Mouse (Mus musculus) kidney, postnatal 0 days (tissue): ENCODE measurements around the gene Ccnd3. TPM values are rescaled to one million over a fixed set of nuclear protein-coding genes. Genes with fewer than 3 reads are reported as not detected.

Source experiments
- ATAC-seq: fragments of 200-750 bp; cut with Nextera tagmentation; replicated peaks from 2 replicates; pipeline ENCODE4 v1.8.0; 2017; ENCODE audit warnings: low read depth, moderate number of reproducible peaks, moderate TSS enrichment, moderate library complexity; ENCODE audit not compliant: low FRiP score
- DNase-seq: peaks from one replicate; pipeline ENCODE4 v3.0.0-alpha.2; 2016; ENCODE audit warnings: low spot score
- H3K27ac ChIP-seq: fragments of 300-500 bp; sonication (generic); 2 replicates; pipeline ENCODE4 v1.5.1; 2014; ENCODE audit warnings: mild to moderate bottlenecking
- H3K27me3 ChIP-seq: fragments of 300-500 bp; sonication (generic); 2 replicates; pipeline ENCODE4 v1.6.1; 2014; ENCODE audit warnings: low read length, mixed read lengths; ENCODE audit not compliant: insufficient read depth
- H3K36me3 ChIP-seq: fragments of 300-500 bp; sonication (generic); 2 replicates; pipeline ENCODE4 v1.6.1; 2014; ENCODE audit warnings: low read length, mixed read lengths; ENCODE audit not compliant: insufficient read depth
- H3K4me1 ChIP-seq: fragments of 300-500 bp; sonication (generic); replicated peaks from 2 replicates; pipeline ENCODE4 v1.6.1; 2014; ENCODE audit warnings: antibody characterized with exemption, low read length, mixed read lengths; ENCODE audit not compliant: insufficient read depth
- H3K4me2 ChIP-seq: fragments of 300-500 bp; sonication (generic); 2 replicates; pipeline ENCODE4 v1.6.1; 2014; ENCODE audit warnings: mild to moderate bottlenecking, low read length, moderate library complexity, mixed read lengths
- H3K4me3 ChIP-seq: fragments of 300-500 bp; sonication (generic); replicated peaks from 2 replicates; pipeline ENCODE4 v1.5.1; 2014; ENCODE audit warnings: low read depth, low read length
- H3K9ac ChIP-seq: fragments of 300-500 bp; sonication (generic); 2 replicates; pipeline ENCODE4 v1.6.1; 2014; ENCODE audit warnings: low read depth, low read length
- H3K9me3 ChIP-seq: fragments of 300-500 bp; sonication (generic); replicated peaks from 2 replicates; pipeline ENCODE4 v1.6.1; 2016; ENCODE audit warnings: low read length, inconsistent platforms, mixed read lengths
- CTCF ChIP-seq: IDR thresholded peaks from 2 replicates; pipeline ENCODE4 v1.5.1; 2016; ENCODE audit warnings: antibody characterized with exemption, low read depth, mild to moderate bottlenecking, moderate library complexity
- WGBS: fragments of 180-500 bp; shearing (Covaris S2); extraction: QIAGEN DNeasy Blood & Tissue Kit; methylation state at CpG from one replicate; pipeline ENCODE4 v1.1.7; 2014; 5-methylcytosine and 5-hydroxymethylcytosine counted together
- polyA plus RNA-seq: library from polyadenylated mRNA; unstranded; fragments of >200 nt; fragmentation: Nextera tagmentation; extraction: Ambion mirVana; gene quantifications from 2 replicates; pipeline ENCODE4 v1.2.1, GENCODE M21; 2015

The Ccnd3 gene
- 199 and 202 TPM in 2 replicates for polyA plus RNA-seq

- H3K4me1 ChIP-seq, result peaks cover 30% of the 10 kb centered on the region
Observed at GRCm38 (mm10) chr17:47504941-47505346, at the start of gene Ccnd3. TSS of gene Ccnd3 (plus strand) at chr17:47505051.

DNA sequence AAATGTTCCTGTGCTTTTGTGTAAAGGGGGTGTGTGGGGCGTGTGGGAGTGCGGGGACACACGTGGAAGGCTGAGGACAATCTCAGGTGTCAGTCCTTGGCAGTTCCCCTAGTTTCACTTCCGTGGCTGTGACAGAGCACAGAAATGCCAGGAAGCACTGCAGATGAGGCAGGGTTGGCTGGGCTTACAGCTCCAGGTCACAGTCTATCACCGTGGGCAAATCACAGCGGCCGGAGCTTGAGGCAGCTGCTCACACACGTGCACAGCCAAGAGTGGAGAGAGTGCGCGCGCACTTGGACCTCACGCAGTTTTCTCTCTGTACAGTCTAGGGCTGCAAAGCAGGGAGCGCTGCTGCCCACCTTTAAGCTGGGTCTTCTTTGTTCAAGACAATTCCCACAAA lies 46.5 kb upstream of the Ccnd3 start:
- Histone ChIP-seq H3K27ac (no peak overlapping the region), H3K36me3 (no peaks in the 10 kb centered on the region), H3K4me3 (no peak overlapping the region), H3K9me3 (no peaks in the 10 kb centered on the region), H3K27me3 (no peaks in the 10 kb centered on the region), H3K9ac (no peak overlapping the region), H3K4me2 (no peak overlapping the region), H3K4me1 (no peaks in the 10 kb centered on the region)
- no peak for TF ChIP-seq CTCF
- 61% methylated on average over 13 of the region's 13 CpGs for WGBS
- DNase-seq, result no peak
- ATAC-seq, result no peak

More at GRCm38 (mm10) chr17:47504941-47505346, at the start of gene Ccnd3:
- DNase-seq (peak; percentile 82), ATAC-seq (peak; percentile 37)
- Histone ChIP-seq H3K4me3 (peak within 1 kb of the TSS; percentile 39), H3K9ac (peak within 1 kb of the TSS; percentile 65), H3K27me3 (no peaks in the 10 kb centered on the region), H3K9me3 (no peaks in the 10 kb centered on the region), H3K36me3 (no peaks in the 10 kb centered on the region), H3K4me2 (peak within 1 kb of the TSS; percentile 69), H3K27ac (peak within 1 kb of the TSS; percentile 77)
- WGBS, result 3% methylated on average over 22 of the region's 22 CpGs
- no peak for TF ChIP-seq CTCF

- no peak overlapping the region for H3K27ac ChIP-seq
- H3K36me3 ChIP-seq, result no peaks in the 10 kb centered on the region
- no peaks in the 10 kb centered on the region for H3K27me3 ChIP-seq
- no peak overlapping the region for H3K4me3 ChIP-seq
- peaks cover 2% of the 10 kb centered on the region; the same call in 1 of the 2 replicates for H3K4me1 ChIP-seq
- H3K9me3 ChIP-seq, result no peaks in the 10 kb centered on the region
- no peak overlapping the region for H3K9ac ChIP-seq
- ATAC-seq, result no peak
- no peak overlapping the region for H3K4me2 ChIP-seq
- 71% methylated on average over 2 of the region's 2 CpGs for WGBS
- no peak for TF ChIP-seq CTCF
- no peak for DNase-seq
Observed at GRCm38 (mm10) chr17:47458936-47459335, 45.9 kb upstream of the Ccnd3 start.

DNA sequence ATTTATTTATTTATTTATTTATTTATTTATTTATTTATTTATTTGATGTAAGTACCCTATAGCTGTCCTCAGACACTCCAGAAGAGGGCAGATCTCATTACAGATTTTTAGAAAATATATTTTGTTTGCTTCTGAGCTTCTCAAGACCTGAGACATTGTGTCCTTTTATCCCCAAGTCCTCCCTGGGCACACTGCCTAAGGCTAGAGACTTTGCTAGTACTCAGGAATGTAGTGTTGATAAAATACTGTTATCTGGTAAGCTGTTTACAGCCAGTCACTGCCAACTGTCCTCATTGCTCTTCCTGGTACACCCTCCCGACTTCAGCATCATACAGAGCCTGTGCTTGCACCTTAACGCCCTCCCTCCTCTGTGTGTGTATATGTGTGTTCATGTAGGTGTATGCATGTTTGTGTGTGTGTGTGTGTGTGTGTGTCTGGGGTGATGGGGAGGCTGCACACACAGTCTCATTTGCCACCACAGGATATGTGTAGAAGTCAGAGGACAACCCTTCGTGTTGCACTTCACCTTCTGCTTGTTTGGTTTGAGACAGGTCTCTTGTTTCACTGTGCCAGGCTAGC lies 45.4 kb upstream of the Ccnd3 start:
- 76% methylated on average over 3 of the region's 3 CpGs for WGBS
- ATAC-seq, result no peak
- no peaks in the 10 kb centered on the region for H3K27me3 ChIP-seq
- H3K36me3 ChIP-seq, result no peaks in the 10 kb centered on the region
- no peak for DNase-seq
- H3K27ac ChIP-seq, result no peak overlapping the region
- H3K9me3 ChIP-seq, result no peaks in the 10 kb centered on the region
- no peak overlapping the region for H3K9ac ChIP-seq
- TF ChIP-seq CTCF, result no peak
- peaks cover 7% of the 10 kb centered on the region; the same call in 1 of the 2 replicates for H3K4me1 ChIP-seq
- no peak overlapping the region for H3K4me3 ChIP-seq
- H3K4me2 ChIP-seq, result no peak overlapping the region

DNA sequence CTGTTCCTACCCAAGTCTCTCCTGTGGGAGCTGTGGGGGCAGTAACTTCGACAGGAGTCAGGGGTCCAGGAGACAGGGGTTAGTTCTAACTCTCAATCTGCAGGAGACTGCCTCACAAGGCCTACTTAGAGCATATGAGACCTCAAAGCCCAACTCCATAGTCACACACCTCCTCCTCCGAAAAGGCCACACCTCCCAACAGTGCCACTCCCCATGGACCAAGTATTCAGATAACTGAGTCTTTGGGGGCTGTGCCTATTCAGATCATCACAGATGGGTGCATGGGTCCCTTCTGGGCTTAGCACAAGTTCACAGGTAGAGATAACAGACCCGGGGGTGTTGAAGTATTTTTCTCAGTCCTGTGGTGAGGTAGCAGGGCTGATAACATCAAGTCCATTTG lies 43.2 kb upstream of the Ccnd3 start:
- Histone ChIP-seq H3K9me3 (no peaks in the 10 kb centered on the region), H3K4me1 (peaks cover 8% of the 10 kb centered on the region; the same call in 1 of the 2 replicates), H3K27me3 (no peaks in the 10 kb centered on the region), H3K9ac (no peak overlapping the region), H3K4me3 (no peak overlapping the region), H3K27ac (no peak overlapping the region), H3K36me3 (no peaks in the 10 kb centered on the region), H3K4me2 (no peak overlapping the region)
- ATAC-seq, result no peak
- TF ChIP-seq CTCF, result no peak
- 58% methylated on average over 3 of the region's 3 CpGs for WGBS
- no peak for DNase-seq

DNA sequence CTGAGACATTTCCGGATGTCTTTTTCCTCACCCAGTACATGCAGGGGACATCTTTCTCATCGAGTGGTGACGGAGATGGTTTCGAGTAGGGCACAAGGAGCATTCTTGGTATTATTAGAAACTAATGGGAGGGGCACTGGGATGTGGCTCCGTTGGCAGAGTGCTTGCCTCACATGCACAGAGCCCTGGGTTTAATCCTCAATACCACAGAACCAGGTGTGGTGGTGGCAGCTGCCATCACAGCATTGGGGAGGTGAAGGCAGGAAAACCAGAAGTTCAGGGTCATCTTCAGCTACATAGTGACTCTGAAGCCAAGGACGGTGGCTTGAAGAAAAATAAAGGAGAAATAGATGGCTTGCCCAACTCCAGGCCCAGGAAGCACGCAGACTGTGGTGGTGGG lies 42.6 kb upstream of the Ccnd3 start:
- DNase-seq (no peak), ATAC-seq (no peak)
- H3K4me2 ChIP-seq, result no peak overlapping the region
- H3K27me3 ChIP-seq, result no peaks in the 10 kb centered on the region
- 79% methylated on average over 7 of the region's 7 CpGs for WGBS
- H3K4me3 ChIP-seq, result no peak overlapping the region
- H3K9me3 ChIP-seq, result no peaks in the 10 kb centered on the region
- peaks cover 8% of the 10 kb centered on the region; the same call in 1 of the 2 replicates for H3K4me1 ChIP-seq
- TF ChIP-seq CTCF, result no peak
- no peaks in the 10 kb centered on the region for H3K36me3 ChIP-seq
- H3K9ac ChIP-seq, result no peak overlapping the region
- H3K27ac ChIP-seq, result no peak overlapping the region
